Mouse (Mus musculus) small intestine, adult 2 months (tissue): ENCODE measurements around the gene Prr5l. TPM values are rescaled to one million over a fixed set of nuclear protein-coding genes. Genes with fewer than 3 reads are reported as not detected.

Experiments
- H3K27ac ChIP-seq: fragments of 200-500 bp; 2 replicates; pipeline ENCODE4 v1.5.1; 2012; ENCODE audit warnings: low read depth, low read length, control low read depth, inconsistent platforms; ENCODE audit not compliant: insufficient read depth
- H3K27me3 ChIP-seq: fragments of 200-500 bp; 2 replicates; pipeline ENCODE4 v1.6.1; 2012; ENCODE audit warnings: mild to moderate bottlenecking, moderate library complexity, low read length, inconsistent platforms; ENCODE audit not compliant: control insufficient read depth, insufficient read depth
- H3K36me3 ChIP-seq: fragments of 200-500 bp; 2 replicates; pipeline ENCODE4 v1.6.1; 2012; ENCODE audit warnings: mild to moderate bottlenecking, low read length, control low read depth, inconsistent platforms; ENCODE audit not compliant: control insufficient read depth, insufficient read depth
- H3K4me1 ChIP-seq: fragments of 200-500 bp; 2 replicates; pipeline ENCODE4 v1.6.1; 2012; ENCODE audit warnings: low read length, inconsistent platforms, mixed read lengths; ENCODE audit not compliant: control insufficient read depth, insufficient read depth, insufficient read length
- H3K4me3 ChIP-seq: fragments of 200-500 bp; 2 replicates; pipeline ENCODE4 v1.5.1; 2012; ENCODE audit warnings: low read depth, mild to moderate bottlenecking, control low read depth, inconsistent platforms, low read length, moderate library complexity
- CTCF ChIP-seq: fragments of 200-500 bp; IDR thresholded peaks from 2 replicates; pipeline ENCODE4 v1.5.1; 2012; ENCODE audit warnings: low read depth, mild to moderate bottlenecking, control low read depth, inconsistent platforms, low read length, moderate library complexity, mixed read lengths; ENCODE audit not compliant: insufficient replicate concordance, insufficient read length; ENCODE audit errors: extremely low read depth
- POLR2A ChIP-seq: fragments of 200-500 bp; IDR thresholded peaks from 2 replicates; pipeline ENCODE4 v1.6.1; 2012; ENCODE audit warnings: low read depth, mild to moderate bottlenecking, control low read depth, inconsistent platforms, low read length, moderate library complexity
- WGBS: fragments of 180-500 bp; shearing (Covaris S2); methylation state at CpG from one replicate; pipeline ENCODE4 v1.1.7; 2018; 5-methylcytosine and 5-hydroxymethylcytosine counted together
- polyA plus RNA-seq: library from polyadenylated mRNA; depleted of rRNA; stranded (reverse); fragments of >200 nt; gene quantifications from 2 replicates; pipeline ENCODE4 v1.2.3, GENCODE M21; 2012

Prr5l gene
- polyA plus RNA-seq, 1 experiment = 3.9 TPM

- 24% methylated on average over 14 of the region's 14 CpGs for WGBS
- TF ChIP-seq CTCF = peak; percentile 66; the same call in 1 of the 2 replicates
- no peak for TF ChIP-seq POLR2A
- no peaks in the 10 kb centered on the region for H3K27me3 ChIP-seq
- H3K4me3 ChIP-seq = peak overlapping the region; percentile 22; the same call in 1 of the 2 replicates
- H3K4me1 ChIP-seq = peaks cover 2% of the 10 kb centered on the region; the same call in 1 of the 2 replicates
- no peak overlapping the region for H3K27ac ChIP-seq
- no peaks in the 10 kb centered on the region for H3K36me3 ChIP-seq
These were observed 11.6 kb downstream of the Prr5l start for GRCm38 (mm10) chr2:101871179-101871578.

GRCm38 (mm10) chr2:101868683-101869082 is 14.1 kb downstream of the Prr5l start:
- Histone ChIP-seq H3K36me3 (no peaks in the 10 kb centered on the region), H3K4me1 (peaks cover 2% of the 10 kb centered on the region; the same call in 1 of the 2 replicates), H3K4me3 (no peak overlapping the region), H3K27me3 (no peaks in the 10 kb centered on the region), H3K27ac (no peak overlapping the region)
- 60% methylated on average over 4 of the region's 4 CpGs for WGBS
- no peak for TF ChIP-seq CTCF
- no peak for TF ChIP-seq POLR2A

GRCm38 (mm10) chr2:101862219-101863123 is 20.4 kb downstream of the Prr5l start:
- 54% methylated on average over 15 of the region's 15 CpGs for WGBS
- no peaks in the 10 kb centered on the region for H3K4me1 ChIP-seq

GRCm38 (mm10) chr2:101860920-101861485 is 21.8 kb downstream of the Prr5l start:
- no peaks in the 10 kb centered on the region for H3K36me3 ChIP-seq
- no peaks in the 10 kb centered on the region for H3K27me3 ChIP-seq
- no peak for TF ChIP-seq CTCF
- TF ChIP-seq POLR2A = no peak
- no peaks in the 10 kb centered on the region for H3K4me1 ChIP-seq
- no peak overlapping the region for H3K27ac ChIP-seq
- 91% methylated on average over 3 of the region's 3 CpGs for WGBS
- no peak overlapping the region for H3K4me3 ChIP-seq

More at GRCm38 (mm10) chr2:101862219-101863123, 20.4 kb downstream of the Prr5l start:
- no peak overlapping the region for H3K27ac ChIP-seq
- TF ChIP-seq CTCF = no peak
- no peak for TF ChIP-seq POLR2A
- H3K36me3 ChIP-seq = no peaks in the 10 kb centered on the region
- H3K4me3 ChIP-seq = no peak overlapping the region
- H3K27me3 ChIP-seq = no peaks in the 10 kb centered on the region

- Histone ChIP-seq H3K27me3 (no peaks in the 10 kb centered on the region), H3K36me3 (no peaks in the 10 kb centered on the region), H3K4me1 (no peaks in the 10 kb centered on the region), H3K27ac (no peak overlapping the region), H3K4me3 (no peak overlapping the region)
- 79% methylated on average over 9 of the region's 9 CpGs for WGBS
- no peak for TF ChIP-seq POLR2A
- no peak for TF ChIP-seq CTCF
These were observed 26.7 kb downstream of the Prr5l start for GRCm38 (mm10) chr2:101856174-101856573.

- Histone ChIP-seq H3K36me3 (no peaks in the 10 kb centered on the region), H3K4me3 (no peak overlapping the region), H3K27me3 (no peaks in the 10 kb centered on the region), H3K4me1 (no peaks in the 10 kb centered on the region), H3K27ac (no peak overlapping the region)
- no peak for TF ChIP-seq POLR2A
- TF ChIP-seq CTCF = no peak
- WGBS = 65% methylated on average over 7 of the region's 7 CpGs
These were observed 28.0 kb downstream of the Prr5l start for GRCm38 (mm10) chr2:101854792-101855191.

GRCm38 (mm10) chr2:101842756-101843155 is 40.1 kb downstream of the Prr5l start:
- TF ChIP-seq POLR2A (no peak), CTCF (no peak)
- Histone ChIP-seq H3K27ac (no peak overlapping the region), H3K4me1 (no peaks in the 10 kb centered on the region), H3K27me3 (no peaks in the 10 kb centered on the region), H3K4me3 (no peak overlapping the region), H3K36me3 (no peaks in the 10 kb centered on the region)
- WGBS = 80% methylated on average over 7 of the region's 7 CpGs
